Mouse (Mus musculus) intestine, embryonic 14.5 days (tissue): ENCODE measurements around the gene Zfp365. TPM values are rescaled to one million over a fixed set of nuclear protein-coding genes. Genes with fewer than 3 reads are reported as not detected.

ENCODE experiments used
- ATAC-seq: fragments of 200-750 bp; cut with Nextera tagmentation; replicated peaks from 2 replicates; pipeline ENCODE4 v1.8.0; 2017; ENCODE audit warnings: low read depth, moderate number of reproducible peaks, moderate TSS enrichment, moderate library complexity; ENCODE audit not compliant: low FRiP score, low TSS enrichment
- DNase-seq: peaks from one replicate; pipeline ENCODE4 v3.0.0-alpha.2; 2018; ENCODE audit warnings: low spot score
- H3K27ac ChIP-seq: fragments of 300-500 bp; sonication (generic); 2 replicates; pipeline ENCODE4 v1.5.1; 2014; ENCODE audit warnings: low read depth, mild to moderate bottlenecking, control low read depth
- H3K27me3 ChIP-seq: fragments of 300-500 bp; sonication (generic); replicated peaks from 2 replicates; pipeline ENCODE4 v1.6.1; 2014; ENCODE audit warnings: low read length, control low read depth; ENCODE audit not compliant: control insufficient read depth, insufficient read depth
- H3K36me3 ChIP-seq: fragments of 300-500 bp; sonication (generic); 2 replicates; pipeline ENCODE4 v1.6.1; 2014; ENCODE audit warnings: low read length, control low read depth; ENCODE audit not compliant: control insufficient read depth, insufficient read depth
- H3K4me1 ChIP-seq: fragments of 300-500 bp; sonication (generic); replicated peaks from 2 replicates; pipeline ENCODE4 v1.6.1; 2014; ENCODE audit warnings: low read length, control low read depth, mixed read lengths; ENCODE audit not compliant: control insufficient read depth, insufficient read depth
- H3K4me2 ChIP-seq: fragments of 300-500 bp; sonication (generic); 2 replicates; pipeline ENCODE4 v1.6.1; 2014; ENCODE audit warnings: low read length
- H3K4me3 ChIP-seq: fragments of 300-500 bp; sonication (generic); 2 replicates; pipeline ENCODE4 v1.5.1; 2014; ENCODE audit warnings: low read depth, low read length, control low read depth, mixed read lengths
- H3K9ac ChIP-seq: fragments of 300-500 bp; sonication (generic); 2 replicates; pipeline ENCODE4 v1.6.1; 2014; ENCODE audit warnings: mild to moderate bottlenecking, low read length
- H3K9me3 ChIP-seq: fragments of 300-500 bp; sonication (generic); 2 replicates; pipeline ENCODE4 v1.6.1; 2016; ENCODE audit warnings: low read length, control low read depth; ENCODE audit not compliant: control insufficient read depth
- WGBS: fragments of 180-500 bp; shearing (Covaris S2); extraction: QIAGEN DNeasy Blood & Tissue Kit; methylation state at CpG from one replicate; pipeline ENCODE4 v1.1.7; 2014; 5-methylcytosine and 5-hydroxymethylcytosine counted together
- polyA plus RNA-seq: library from polyadenylated mRNA; unstranded; fragments of >200 nt; fragmentation: Nextera tagmentation; extraction: Ambion mirVana; gene quantifications from 2 replicates; pipeline ENCODE4 v1.2.1, GENCODE M21; 2014

The Zfp365 gene
- 1.2 and 1.5 TPM in 2 replicates for polyA plus RNA-seq

DNA sequence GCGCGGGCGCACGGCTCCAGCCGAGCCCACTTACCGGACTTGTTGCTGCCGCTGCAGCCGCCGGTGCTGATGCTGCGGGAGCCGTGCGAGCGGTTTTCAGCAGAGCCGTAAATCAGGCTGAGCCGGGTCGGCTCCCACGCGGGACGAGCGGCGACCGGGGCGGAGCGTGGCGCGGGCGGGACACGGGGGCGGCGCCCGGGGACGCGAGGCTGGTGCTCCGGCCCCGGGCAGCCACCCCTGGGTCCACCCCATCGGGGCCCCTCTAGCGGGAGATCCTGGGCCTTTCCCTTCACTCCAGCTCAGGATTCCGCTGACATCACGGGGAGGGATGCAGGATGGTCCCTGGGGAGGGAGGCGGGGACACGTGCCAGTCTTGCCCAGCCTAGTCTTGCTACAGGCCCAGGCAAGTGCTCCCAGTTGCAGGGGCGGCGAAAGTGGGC, at the start of gene Zfp365:
Zfp365 (minus strand) TSS at position 326 of the 440 bp plus-strand sequence.
- H3K4me2 ChIP-seq, result peak within 1 kb of the TSS; percentile 99
- peak within 1 kb of the TSS; percentile 62 for H3K4me3 ChIP-seq
- no peaks in the 10 kb centered on the region; the same call in 1 of the 2 replicates for H3K4me1 ChIP-seq
- peak; percentile 76 for DNase-seq
- peak within 1 kb of the TSS; percentile 49 for H3K9ac ChIP-seq
- H3K27me3 ChIP-seq, result peaks cover 4% of the 10 kb centered on the region; the same call in 1 of the 2 replicates
- H3K36me3 ChIP-seq, result no peaks in the 10 kb centered on the region
- no peak within 1 kb of the TSS for H3K27ac ChIP-seq
- H3K9me3 ChIP-seq, result no peaks in the 10 kb centered on the region
- 0% methylated on average over 42 of the region's 43 CpGs for WGBS
- ATAC-seq, result peak; percentile 85

DNA sequence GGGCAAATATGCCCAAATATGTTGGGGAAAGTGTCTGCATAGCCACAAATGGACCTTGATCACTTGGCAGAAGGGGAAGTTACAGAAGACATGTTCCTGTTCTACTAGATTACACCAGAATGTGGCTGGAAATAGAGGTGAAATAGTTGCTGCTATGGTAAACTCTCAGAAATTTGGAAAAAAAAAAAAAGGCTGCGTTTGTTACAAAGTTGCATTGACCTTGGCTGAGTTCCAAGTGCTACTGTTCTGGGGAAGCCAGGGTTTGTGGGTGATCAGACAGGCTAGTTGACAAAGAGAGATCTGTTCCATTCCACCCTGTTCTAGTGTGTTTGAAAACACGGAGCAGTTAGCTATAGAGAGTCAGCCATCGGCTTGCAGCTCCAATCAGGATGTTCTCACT, 47.5 kb upstream of the Zfp365 start:
- H3K36me3 ChIP-seq, result no peaks in the 10 kb centered on the region
- H3K4me3 ChIP-seq, result no peak overlapping the region
- DNase-seq (no peak), ATAC-seq (no peak)
- H3K9me3 ChIP-seq, result no peaks in the 10 kb centered on the region
- H3K4me1 ChIP-seq, result no peaks in the 10 kb centered on the region
- H3K27ac ChIP-seq, result no peak overlapping the region
- H3K4me2 ChIP-seq, result no peak overlapping the region
- H3K27me3 ChIP-seq, result no peaks in the 10 kb centered on the region
- 38% methylated on average over 3 of the region's 3 CpGs for WGBS
- H3K9ac ChIP-seq, result no peak overlapping the region

DNA sequence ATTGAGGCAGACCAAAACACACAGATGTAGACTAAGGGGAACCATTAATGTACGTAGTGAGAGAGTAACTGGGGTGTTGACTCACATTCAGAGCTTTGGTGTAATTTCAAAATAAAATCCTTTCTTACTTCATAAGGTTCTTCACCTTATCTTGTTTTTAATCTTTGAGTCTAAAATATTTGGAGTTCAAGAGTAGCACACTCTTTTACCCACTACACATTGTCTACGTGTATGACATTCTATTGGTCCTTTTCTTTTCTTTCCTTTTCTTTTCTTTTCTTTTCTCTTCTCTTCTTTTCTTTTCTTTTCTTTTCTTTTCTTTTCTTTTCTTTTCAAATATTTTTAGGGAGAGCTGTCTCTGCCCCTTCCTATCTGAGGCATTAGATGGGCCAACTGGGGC, 43.5 kb upstream of the Zfp365 start:
- DNase-seq, result no peak
- Histone ChIP-seq H3K36me3 (no peaks in the 10 kb centered on the region), H3K27me3 (no peaks in the 10 kb centered on the region), H3K4me3 (no peak overlapping the region), H3K27ac (no peak overlapping the region), H3K4me1 (no peaks in the 10 kb centered on the region), H3K4me2 (no peak overlapping the region), H3K9me3 (no peaks in the 10 kb centered on the region), H3K9ac (no peak overlapping the region)
- no peak for ATAC-seq
- WGBS, result 92% methylated on average over 2 of the region's 2 CpGs

DNA sequence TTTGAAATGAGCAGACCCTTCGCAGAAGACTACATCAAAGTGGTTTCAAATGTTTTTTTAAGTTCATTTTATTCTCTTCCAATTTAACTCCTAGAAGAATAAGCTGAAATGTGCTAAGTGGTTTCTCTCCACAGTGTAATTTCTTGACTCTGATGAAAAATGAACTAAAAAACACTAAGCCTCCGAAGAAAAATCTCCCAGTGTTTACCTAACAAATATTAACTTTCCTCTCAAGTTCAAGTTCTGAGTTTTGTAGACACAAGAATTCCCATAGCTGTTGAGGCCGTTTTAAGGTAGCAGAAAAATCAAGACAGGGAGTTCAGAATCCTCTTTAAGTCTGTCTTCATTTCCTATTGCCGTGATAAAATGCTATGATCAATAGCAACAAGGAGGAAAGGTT, 39.2 kb upstream of the Zfp365 start:
- no peaks in the 10 kb centered on the region for H3K27me3 ChIP-seq
- DNase-seq (no peak), ATAC-seq (no peak)
- no peak overlapping the region for H3K9ac ChIP-seq
- H3K4me3 ChIP-seq, result no peak overlapping the region
- no peaks in the 10 kb centered on the region for H3K36me3 ChIP-seq
- WGBS, result 68% methylated on average over 4 of the region's 4 CpGs
- H3K4me1 ChIP-seq, result no peaks in the 10 kb centered on the region
- H3K4me2 ChIP-seq, result no peak overlapping the region
- no peaks in the 10 kb centered on the region for H3K9me3 ChIP-seq
- H3K27ac ChIP-seq, result no peak overlapping the region

DNA sequence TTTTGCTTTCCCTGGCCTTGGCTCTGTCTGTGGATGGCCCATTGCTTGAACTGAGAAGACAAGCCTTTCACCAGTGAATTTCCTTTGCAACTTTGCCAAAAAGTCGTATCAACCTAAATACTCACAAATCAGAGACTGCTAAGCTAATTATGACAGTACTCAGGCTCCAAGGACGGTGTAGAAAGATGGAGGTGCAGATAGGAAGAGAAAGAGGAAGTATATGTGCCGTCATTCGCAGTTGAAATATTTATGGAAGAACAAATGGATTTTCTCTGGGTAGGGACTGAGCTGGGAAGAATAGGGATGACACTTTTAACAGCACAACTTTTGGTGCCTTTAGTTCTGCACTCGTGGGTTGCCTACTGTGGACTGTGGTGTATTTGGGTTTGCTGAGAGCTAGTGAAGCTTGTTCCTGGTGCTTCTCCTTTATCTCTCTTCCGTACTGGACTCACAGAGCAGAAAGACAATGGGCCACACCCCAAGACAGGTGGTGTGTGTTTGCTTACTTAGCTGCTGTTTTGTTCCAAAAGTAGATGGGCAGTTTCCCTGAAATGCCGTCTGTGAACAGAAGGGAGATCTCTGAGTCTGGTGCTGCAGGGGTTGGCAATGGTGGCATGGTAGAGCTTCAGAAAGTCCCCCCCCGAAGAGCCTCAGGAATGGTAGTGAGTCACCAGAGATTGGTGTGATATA, 37.7 kb upstream of the Zfp365 start:
- Histone ChIP-seq H3K9me3 (no peaks in the 10 kb centered on the region), H3K9ac (no peak overlapping the region), H3K27ac (no peak overlapping the region), H3K4me2 (no peak overlapping the region), H3K4me3 (no peak overlapping the region), H3K4me1 (no peaks in the 10 kb centered on the region), H3K36me3 (no peaks in the 10 kb centered on the region), H3K27me3 (no peaks in the 10 kb centered on the region)
- ATAC-seq, result no peak
- 72% methylated on average over 8 of the region's 8 CpGs for WGBS
- no peak for DNase-seq

DNA sequence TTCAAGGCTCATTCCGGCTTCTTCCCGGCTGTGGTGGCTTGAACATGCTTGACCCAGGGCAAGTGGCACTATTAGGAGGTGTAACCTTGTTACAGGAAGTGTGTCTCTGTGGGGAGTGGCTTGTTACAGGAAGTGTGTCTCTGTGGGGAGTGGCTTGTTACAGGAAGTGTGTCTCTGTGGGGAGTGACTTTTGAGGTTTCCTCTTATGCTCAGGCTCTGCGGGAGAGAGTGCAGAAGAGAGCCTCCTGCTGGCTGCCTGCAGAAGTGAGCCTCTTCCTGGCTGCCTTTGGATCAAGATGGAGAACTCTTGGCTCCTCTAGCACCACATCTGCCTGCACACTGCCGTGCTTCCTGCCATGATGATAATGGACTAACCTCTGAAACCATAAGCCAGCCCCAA, 31.1 kb upstream of the Zfp365 start:
- no peaks in the 10 kb centered on the region for H3K4me1 ChIP-seq
- H3K9ac ChIP-seq, result no peak overlapping the region
- no peak overlapping the region for H3K27ac ChIP-seq
- H3K9me3 ChIP-seq, result no peaks in the 10 kb centered on the region
- H3K4me3 ChIP-seq, result no peak overlapping the region
- no peak overlapping the region for H3K4me2 ChIP-seq
- H3K27me3 ChIP-seq, result no peaks in the 10 kb centered on the region
- WGBS, result 91% methylated on average over 4 of the region's 4 CpGs
- no peaks in the 10 kb centered on the region for H3K36me3 ChIP-seq
- DNase-seq, result no peak
- ATAC-seq, result no peak

DNA sequence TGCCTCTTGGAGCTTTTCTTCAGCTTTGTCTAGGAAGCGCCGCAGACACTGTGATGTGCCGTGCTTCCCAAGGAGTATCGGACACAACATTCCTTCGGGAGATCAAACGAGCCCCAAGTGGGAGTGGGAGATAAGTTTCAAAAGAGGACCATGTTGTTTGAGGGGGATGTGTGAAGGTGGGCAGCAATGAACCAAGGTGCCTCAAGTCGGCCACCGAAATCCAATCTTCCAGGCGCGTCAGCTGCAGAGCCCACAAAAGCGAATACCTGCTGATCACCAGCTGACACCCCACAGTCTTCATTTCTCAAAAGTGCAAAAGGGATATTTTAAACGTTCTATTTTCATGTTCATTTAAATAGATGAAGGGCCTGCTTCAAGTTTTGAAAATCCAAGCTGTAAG, 27.1 kb upstream of the Zfp365 start:
- Histone ChIP-seq H3K4me2 (no peak overlapping the region), H3K27ac (no peak overlapping the region), H3K4me1 (no peaks in the 10 kb centered on the region), H3K9ac (no peak overlapping the region), H3K27me3 (no peaks in the 10 kb centered on the region), H3K9me3 (no peaks in the 10 kb centered on the region), H3K4me3 (no peak overlapping the region), H3K36me3 (no peaks in the 10 kb centered on the region)
- ATAC-seq, result no peak
- DNase-seq, result no peak
- WGBS, result 72% methylated on average over 12 of the region's 12 CpGs

DNA sequence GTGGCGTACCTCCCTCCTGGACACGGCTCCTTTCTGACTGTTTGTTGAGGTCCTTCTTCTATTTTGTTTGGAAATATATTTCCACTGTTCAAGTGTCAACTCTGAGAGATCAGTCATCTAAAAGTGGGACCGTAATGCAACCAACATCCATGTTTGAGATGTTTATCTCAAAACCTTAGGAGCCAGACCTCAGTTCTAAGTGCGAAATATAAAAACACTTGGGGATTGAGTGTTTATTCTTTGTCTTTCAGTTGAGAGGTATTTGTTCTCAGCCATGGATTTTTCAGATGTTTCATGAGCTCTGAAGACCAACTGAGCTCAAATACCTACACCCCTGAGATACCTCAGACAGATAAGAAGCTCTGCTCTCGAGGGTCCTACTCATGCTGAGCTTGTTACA, 25.3 kb upstream of the Zfp365 start:
- Histone ChIP-seq H3K4me3 (no peak overlapping the region), H3K9me3 (no peaks in the 10 kb centered on the region), H3K36me3 (no peaks in the 10 kb centered on the region), H3K4me1 (no peaks in the 10 kb centered on the region), H3K27ac (no peak overlapping the region), H3K9ac (no peak overlapping the region), H3K4me2 (no peak overlapping the region), H3K27me3 (no peaks in the 10 kb centered on the region)
- ATAC-seq, result no peak
- DNase-seq, result no peak
- WGBS, result 82% methylated on average over 5 of the region's 5 CpGs

DNA sequence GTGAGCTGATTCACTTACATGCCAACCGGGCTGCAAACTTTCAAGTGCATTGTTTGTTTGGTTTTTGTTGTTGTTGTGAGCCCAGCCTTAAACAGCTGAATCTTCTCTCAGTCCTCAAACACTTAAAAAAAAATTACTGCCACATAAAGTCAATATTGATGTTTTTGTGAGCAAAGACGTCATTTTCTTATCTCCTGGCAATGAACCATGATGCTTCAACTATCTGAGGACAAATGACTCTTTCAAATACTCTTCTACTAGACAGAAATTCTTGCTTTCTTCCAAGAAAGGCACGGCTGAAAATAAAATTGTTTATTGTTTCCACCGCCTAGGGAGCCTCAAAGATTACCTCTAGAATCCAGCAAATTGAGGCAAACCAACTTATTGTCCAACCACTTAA, 24.5 kb upstream of the Zfp365 start:
- H3K4me1 ChIP-seq, result no peaks in the 10 kb centered on the region
- no peak for ATAC-seq
- no peak overlapping the region for H3K9ac ChIP-seq
- H3K4me2 ChIP-seq, result no peak overlapping the region
- WGBS, result 58% methylated on average over 4 of the region's 4 CpGs
- no peaks in the 10 kb centered on the region for H3K27me3 ChIP-seq
- H3K4me3 ChIP-seq, result no peak overlapping the region
- no peak for DNase-seq
- no peak overlapping the region for H3K27ac ChIP-seq
- H3K9me3 ChIP-seq, result no peaks in the 10 kb centered on the region
- no peaks in the 10 kb centered on the region for H3K36me3 ChIP-seq
